Mouse (Mus musculus): ENCODE results near the gene Olfr1186.
"Not testable (repeated sequence)": the region's sequence is repeated elsewhere in the genome, so short reads cannot be mapped to it uniquely, and the experiment has no call there.

The Olfr1186 gene

GRCm38 (mm10) chr2:88518251-88518650 lies at the start of gene Olfr1186:
TSS of gene Olfr1186 (plus strand) at chr2:88518551.
- DNase-seq = no peak

GRCm38 (mm10) chr2:88483298-88483697 lies 35.1 kb upstream of the Olfr1186 start, which contains the start of gene Olfr1184:
TSS of gene Olfr1184 (plus strand) at chr2:88483598.
- DNase-seq = no peak

- DNase-seq = no peak
These were observed 25.3 kb upstream of the Olfr1186 start, which contains the start of gene Olfr1185-ps1 for GRCm38 (mm10) chr2:88493020-88493419. TSS of gene Olfr1185-ps1 (plus strand) at chr2:88493320.

GRCm38 (mm10) chr2:88525720-88526119 lies 7.4 kb downstream of the Olfr1186 start:
- DNase-seq = no peak

- no peak for DNase-seq
These were observed 38.3 kb downstream of the Olfr1186 start, which contains the start of gene Olfr1188 for GRCm38 (mm10) chr2:88556635-88557034. TSS of gene Olfr1188 (plus strand) at chr2:88556935.

- not testable (repeated sequence) for DNase-seq
These were observed 54.3 kb downstream of the Olfr1186 start for GRCm38 (mm10) chr2:88572696-88573095.

Measured in lung, postnatal 10 days (tissue).